Mouse (Mus musculus) activated CD4-positive, CD25-positive, alpha-beta regulatory T cell, adult 4 months (primary cell): Measurements from ENCODE around the gene Idh3b. TPM values are rescaled to one million over a fixed set of nuclear protein-coding genes. Genes with fewer than 3 reads are reported as not detected.

Experiments
- ATAC-seq: one replicate; pipeline ENCODE4 v1.8.0; 2017
- polyA plus RNA-seq, 2 experiments: library from polyadenylated mRNA; unstranded; fragments of 100-300 nt; shearing (Covaris generic); gene quantifications; one replicate each; pipeline ENCODE4 v1.2.1; 2017

Idh3b gene
- polyA plus RNA-seq = 100 to 1,000 TPM; 132 to 167 TPM

DNA sequence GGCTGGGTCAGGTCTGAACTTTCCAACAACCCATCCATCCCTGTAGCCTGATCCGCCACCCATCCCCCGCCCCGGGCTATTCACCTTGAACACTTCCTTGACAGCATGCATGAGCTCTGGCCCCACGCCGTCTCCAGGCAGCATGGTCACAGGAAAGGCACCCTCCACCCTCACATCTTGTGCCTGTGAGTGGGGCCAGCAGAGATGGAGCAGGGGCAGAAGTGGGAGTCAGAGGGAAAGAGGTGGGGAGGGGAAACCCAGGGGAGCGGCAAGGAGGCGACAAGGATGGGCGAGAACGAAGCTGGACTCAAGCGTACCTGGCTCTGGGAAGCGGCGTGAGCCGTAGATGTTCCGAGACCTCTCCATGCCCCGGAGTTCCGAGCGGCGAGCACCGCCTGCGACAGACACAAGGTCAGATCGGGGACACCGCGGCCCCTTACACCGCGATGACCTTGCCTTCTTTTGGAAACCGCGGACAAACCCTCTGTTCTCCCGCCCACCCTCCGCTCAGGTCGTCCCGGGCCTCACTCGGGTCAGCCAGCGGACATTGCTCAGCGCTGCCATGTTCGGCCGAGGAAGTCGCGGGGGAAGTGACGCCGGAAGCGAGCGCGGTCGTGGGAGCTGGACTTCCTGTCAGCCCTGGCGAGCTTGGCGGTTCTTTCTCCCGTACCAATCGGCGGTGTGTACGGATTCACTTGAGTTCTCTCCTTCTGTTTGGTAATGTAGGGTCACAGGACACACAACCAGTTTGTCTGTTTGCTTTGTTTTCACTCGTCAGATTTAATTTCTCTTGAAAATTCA, at the start of gene Idh3b:
Idh3b (minus strand) TSS at position 694 of the 801 bp plus-strand sequence.
- ATAC-seq = peak; percentile 88

GRCm38 (mm10) chr2:130329502-130329901, 45.2 kb upstream of the Idh3b start:
- no peak for ATAC-seq

GRCm38 (mm10) chr2:130327057-130327456, 42.7 kb upstream of the Idh3b start:
- no peak for ATAC-seq

- ATAC-seq = no peak
Observed at GRCm38 (mm10) chr2:130303014-130303413, 18.7 kb upstream of the Idh3b start.

DNA sequence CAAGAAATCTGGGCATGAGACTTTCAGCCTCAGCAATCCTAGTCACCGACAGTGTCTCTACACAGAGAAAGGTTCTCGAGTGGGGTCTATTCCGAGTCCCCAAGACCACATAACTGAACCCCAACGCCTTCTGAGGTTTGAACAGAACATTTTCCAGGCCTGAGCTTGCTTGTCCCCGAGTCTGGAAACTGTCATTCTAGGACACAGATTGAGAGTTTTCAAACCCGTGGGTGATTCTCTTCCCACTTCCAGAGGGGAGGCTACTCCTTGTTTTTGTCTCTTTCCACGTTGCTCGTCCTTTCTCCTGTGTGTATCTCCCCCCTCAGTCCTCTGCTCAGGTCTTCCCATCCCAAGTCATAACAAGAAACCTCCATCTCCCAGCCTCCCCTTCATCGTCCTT, 13.2 kb upstream of the Idh3b start:
- ATAC-seq = no peak

- no peak for ATAC-seq
Observed at GRCm38 (mm10) chr2:130296134-130296745, 11.9 kb upstream of the Idh3b start.

DNA sequence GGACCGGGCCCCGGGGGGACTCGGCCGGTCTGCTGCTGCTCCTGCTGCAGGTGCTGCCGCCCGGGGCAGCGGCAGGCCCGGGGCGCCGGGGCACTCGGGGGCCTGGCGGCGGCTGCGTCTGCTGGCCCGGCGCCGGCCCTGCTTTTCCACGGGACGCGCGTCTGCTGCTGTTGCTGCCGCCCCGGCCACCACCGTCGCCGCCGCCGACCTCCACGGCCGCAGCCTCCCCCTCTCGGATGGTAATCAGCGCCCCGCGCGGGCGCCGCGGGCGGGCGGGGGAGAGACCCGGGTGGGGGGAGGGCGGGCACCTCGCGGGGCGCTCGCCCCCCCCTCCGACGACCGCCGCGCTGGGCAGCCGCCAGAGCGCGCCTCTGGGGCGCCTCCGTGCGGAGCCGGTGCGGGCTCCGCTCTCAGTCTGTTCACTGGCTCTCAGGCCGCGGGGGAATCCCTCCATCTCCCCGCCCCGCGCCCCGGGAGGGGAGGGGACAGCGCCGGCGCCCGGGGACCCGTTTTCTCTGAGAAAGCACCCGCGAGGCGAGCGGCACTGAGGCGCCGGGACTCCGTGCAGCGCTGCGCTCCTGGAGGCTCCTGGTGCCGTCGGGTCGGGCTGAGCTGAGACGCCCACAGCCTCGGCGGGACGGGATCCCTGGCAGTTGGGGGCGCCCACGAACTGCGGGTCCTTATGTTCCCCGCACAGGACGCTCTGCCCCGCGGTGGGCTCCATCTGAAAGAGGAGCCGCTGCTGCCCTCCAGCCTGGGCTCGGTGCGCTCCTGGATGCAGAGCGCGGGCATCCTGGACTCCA, 11.2 kb upstream of the Idh3b start:
- no peak for ATAC-seq

DNA sequence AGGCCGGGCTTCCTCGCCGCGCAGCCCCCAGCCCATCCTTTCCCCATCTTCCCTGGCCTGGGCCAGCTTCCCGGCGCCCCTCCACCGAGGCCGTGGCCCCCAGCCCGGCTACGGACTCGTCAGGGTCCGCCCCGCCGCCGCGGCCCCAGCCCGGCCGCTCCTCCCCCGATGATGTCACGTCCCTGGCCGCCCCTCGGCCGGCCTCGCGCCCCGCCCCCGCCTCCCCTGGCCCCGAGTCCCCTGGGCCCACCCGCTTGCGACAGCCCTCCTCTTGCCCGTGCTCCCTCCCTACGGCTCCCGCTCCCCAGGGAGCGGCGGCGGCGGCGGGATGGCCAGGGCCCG, 10.6 kb upstream of the Idh3b start, which contains the start of gene Ebf4:
Ebf4 (plus strand) TSS at position 234 of the 342 bp plus-strand sequence.
- ATAC-seq = no peak

DNA sequence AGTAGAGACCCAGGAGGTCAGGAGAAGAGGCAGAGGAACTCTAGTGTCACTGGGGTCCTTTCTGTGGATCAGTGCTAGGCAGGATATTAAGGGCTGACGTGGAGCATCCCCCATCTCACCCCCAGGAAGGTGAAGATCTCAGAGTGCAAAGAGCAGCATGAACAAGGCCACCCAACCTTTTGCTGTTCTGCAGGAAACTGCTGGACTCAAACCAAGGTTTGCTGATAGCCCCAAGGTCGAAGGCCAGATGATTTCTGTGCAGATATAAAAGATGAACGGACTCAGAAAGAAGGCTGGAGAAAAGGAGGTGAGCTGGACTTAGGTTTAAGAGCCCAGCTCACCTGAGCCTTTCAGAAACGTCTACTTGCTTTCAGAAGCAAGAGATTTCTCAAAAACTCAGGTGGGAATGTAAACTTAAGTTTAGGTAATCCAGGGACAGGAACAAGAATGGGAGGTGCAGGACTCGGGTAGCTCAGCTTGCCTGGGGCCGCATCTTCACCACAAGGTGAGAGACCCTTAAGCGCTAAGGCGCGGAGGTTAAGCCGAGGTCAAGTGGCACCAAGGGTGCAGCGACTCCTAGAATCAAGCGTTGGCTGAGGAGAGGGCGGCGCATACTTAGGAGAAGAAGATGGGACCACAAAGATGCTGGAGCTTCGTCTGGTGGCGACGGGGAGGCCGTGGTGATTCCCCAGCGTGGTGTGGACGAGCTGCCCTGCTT, 10.0 kb upstream of the Idh3b start:
- no peak for ATAC-seq

- no peak for ATAC-seq
Observed at GRCm38 (mm10) chr2:130293486-130293885, 9.1 kb upstream of the Idh3b start.

GRCm38 (mm10) chr2:130293009-130293408, 8.7 kb upstream of the Idh3b start:
- ATAC-seq = no peak

GRCm38 (mm10) chr2:130291434-130291833, 7.1 kb upstream of the Idh3b start:
- peak; percentile 90 for ATAC-seq

GRCm38 (mm10) chr2:130289086-130289485, 4.7 kb upstream of the Idh3b start:
- ATAC-seq = no peak

- no peak for ATAC-seq
Observed at GRCm38 (mm10) chr2:130280818-130281217, 3.5 kb downstream of the Idh3b start.

DNA sequence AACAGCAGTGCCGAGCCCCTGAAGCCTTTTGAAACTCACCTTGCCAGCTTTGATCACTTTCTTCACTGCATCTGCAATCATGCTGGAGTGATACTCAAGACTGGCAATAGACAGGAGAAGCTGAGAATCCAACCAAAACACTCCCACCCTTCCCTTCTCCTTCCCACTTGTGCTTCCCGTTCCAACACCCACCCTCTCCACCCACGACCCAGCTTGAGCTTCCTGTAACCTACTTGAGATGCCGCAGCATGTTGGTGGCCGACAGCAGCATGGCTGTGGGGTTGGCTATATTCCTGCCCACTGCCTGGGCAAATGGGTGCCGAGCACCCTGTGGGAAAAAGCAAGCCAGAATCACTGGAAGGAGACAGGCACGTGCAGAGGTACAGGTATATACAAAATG, 4.1 kb downstream of the Idh3b start:
- no peak for ATAC-seq

DNA sequence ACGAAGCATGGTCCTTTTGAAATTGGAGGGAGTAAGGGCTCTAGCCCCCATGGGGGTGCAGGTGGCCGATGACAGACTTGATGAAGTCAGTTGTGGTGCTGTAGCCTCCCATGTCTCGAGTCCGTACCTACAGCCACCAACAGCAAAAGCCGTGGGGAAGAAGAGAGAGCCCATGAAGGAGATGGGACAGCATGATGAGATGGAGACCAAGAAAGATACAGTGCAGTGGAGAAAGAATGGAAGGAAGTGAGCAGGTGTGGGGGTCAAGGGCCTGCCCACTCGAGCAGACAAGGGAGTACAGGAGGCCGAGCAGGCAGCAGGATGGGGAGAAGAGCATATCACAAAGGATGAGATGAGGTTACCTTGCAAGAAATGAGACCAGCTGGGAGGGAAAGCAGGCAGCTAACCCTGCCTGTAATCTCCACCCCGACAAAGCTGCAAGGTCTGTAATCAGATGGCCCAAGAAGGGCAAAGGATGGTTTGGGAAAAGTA, 4.7 kb downstream of the Idh3b start:
- no peak for ATAC-seq

DNA sequence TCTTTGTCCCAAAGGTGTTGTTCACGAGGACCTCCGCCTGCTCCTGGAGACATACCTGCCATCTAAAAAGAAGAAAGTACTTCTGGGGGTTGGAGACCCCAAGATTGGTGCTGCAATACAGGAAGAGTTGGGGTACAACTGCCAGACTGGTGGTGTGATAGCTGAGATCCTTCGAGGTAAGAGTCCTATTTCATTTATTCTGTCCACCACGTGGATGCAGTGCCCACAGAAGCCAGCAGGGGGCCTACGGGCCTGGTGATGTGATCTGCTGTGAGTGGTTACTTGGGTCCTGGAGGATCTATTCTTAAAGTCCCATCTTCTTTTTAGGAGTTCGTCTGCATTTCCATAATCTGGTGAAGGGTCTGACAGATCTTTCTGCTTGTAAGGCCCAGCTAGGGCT, 8.7 kb downstream of the Idh3b start:
- ATAC-seq = no peak

DNA sequence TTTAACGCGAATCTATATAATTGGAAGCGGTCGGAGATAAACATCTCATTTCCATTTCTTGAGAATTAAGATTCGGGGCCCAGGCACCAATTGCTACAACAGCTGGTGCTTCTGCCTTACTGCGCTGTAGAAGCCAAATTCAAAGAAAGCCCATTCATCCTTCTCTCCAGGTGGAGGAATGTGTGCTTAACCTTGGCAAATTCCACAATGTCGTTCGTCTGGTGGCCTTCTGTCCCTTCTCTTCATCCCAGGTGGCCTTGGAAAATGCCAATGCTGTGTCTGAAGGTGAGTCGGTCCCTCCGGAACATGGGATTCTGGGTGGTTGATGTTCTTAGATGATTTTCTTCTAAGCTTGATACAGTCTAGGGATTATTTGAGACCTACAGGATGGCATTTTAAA, 9.5 kb downstream of the Idh3b start:
- ATAC-seq = no peak

- peak; percentile 91 for ATAC-seq
Observed at GRCm38 (mm10) chr2:130274149-130274861, 10.0 kb downstream of the Idh3b start, which contains the start of gene Nop56. Gene Nop56, plus strand, starts transcription at chr2:130274430.

DNA sequence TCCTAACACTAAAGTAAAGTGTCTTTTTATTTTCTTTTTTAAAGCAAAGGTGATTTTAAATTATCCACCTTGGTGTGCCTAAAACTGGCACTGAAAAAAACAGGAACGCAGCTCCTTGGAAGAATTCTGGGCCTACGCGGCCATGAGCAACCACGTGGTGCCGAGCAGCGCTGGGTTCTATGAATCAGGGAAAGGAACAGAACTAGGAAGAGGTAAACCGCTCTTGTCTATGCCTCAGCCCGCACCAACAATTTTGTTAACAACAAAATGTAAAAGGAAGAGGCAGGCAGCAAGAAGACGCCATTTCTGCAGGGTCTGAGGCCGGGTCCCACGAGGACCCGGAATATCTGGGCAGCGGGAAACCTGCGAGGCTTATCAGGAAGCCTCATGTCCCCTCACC, 10.6 kb downstream of the Idh3b start:
- peak; percentile 7 for ATAC-seq

DNA sequence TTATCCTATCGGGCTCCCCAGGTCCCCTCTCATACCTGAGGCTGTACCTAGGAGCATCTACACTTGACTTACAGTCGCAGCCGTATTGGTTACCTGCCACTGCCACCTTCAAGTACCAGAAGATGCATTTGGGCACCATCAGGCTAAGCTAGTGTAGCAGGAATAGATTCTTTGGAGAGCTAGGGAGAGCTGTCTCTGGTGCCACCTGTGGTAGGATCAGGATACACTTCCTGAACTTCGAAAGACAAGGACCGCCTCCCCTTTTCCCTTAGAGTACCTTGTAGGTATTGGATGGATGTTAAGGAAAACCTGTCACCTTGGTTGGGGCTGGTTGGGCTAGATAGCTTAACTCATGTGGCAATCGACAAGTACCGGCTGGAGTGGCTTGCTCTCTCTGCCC, 16.3 kb downstream of the Idh3b start:
- ATAC-seq = no peak

GRCm38 (mm10) chr2:130265520-130265919, 18.8 kb downstream of the Idh3b start:
- ATAC-seq = no peak
